Mouse (Mus musculus) spleen, postnatal 36 days (tissue): ENCODE measurements around the gene Scarb1.
"Not testable (repeated sequence)": the region's sequence is repeated elsewhere in the genome, so short reads cannot be mapped to it uniquely, and the experiment has no call there.

Source experiments
- DNase-seq, 2 experiments: peaks; one replicate each; pipeline ENCODE4 v3.0.0; 2022; ENCODE audit warnings: low spot score in 2 of 2, mixed read lengths in 1 of 2

Scarb1 gene

DNA sequence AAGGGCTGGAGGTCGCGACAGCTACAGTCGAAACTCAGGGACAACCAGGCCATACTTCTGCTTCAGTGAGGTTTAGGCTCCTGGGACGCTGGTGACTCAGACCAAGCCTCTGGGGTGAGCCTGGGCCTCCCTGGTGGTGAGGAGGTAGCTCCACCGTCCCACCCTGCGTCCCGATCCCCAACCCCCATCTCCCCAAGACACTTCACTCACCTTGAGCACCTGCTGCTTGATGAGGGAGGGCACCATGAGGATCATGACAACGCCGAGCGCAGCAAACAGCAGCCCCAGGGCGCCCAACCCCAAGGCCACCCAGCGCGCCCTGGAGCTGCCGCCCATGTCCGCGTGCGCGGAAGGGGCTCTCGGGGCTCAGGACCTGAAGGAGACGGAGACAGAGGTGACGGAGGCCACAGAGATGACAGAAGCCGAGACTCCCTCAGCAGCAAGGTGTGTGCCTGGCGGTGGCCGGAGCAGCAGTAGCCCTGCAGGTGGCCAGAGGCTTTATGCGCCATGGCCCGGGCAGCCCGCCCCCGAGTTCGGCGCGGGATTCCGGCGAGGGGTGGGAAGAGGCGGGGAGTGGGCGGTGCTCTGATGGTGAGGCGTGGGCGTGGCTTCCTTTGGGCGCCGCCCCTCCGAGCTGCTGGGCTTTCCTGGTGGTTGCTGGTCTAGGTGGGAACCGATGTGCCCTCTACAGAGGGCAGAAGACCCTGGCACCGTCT, at the start of gene Scarb1:
Gene Scarb1 (minus strand): TSS at position 548 of the 716 bp plus-strand sequence.
- DNase-seq, result peak; percentile 85 to 87

DNA sequence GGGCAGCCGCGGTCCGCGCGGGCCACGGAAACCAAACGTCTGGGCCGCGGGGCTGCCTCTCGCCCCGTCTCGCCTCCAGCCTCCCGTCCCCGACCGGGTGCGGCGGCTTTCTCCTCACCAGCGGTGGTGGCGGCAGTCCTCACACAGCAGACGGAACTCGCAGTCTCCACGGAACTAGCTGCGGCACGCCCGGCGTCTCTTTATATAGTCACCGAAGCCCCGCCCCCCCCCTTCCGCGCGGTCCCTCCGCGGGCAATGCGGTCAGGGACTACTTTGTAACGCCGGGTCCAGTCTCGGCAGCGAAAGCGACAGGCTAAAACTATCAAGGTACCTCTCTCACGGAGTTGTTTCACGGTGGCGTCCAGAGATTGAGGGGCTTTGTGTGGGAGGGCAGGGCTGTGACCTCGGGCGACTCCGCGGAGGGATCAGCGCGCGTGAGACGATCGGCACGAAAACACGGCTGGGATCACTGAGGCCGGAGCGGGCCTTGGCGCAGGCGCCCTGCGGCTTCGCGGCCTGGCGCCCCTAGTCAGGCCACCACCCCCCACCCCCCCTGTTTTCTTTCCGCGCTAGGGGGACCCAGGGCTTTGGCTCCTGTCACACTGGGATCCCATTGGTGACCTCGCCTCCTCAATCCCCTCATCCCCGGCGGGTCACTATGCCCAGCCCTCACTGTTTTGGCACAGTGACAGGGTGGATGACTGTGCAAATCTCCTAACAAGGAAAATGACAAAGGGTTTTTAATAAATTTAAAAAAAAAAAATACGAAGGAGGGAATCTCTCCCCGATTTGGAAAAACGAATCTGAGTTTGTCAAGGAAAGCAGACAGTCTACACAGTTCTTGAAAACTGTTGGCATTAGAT, 48.9 kb upstream of the Scarb1 start, which contains the start of gene Ubc:
Gene Ubc (minus strand): TSS at position 624 of the 863 bp plus-strand sequence.
- peak; percentile 72 to 80 for DNase-seq

DNA sequence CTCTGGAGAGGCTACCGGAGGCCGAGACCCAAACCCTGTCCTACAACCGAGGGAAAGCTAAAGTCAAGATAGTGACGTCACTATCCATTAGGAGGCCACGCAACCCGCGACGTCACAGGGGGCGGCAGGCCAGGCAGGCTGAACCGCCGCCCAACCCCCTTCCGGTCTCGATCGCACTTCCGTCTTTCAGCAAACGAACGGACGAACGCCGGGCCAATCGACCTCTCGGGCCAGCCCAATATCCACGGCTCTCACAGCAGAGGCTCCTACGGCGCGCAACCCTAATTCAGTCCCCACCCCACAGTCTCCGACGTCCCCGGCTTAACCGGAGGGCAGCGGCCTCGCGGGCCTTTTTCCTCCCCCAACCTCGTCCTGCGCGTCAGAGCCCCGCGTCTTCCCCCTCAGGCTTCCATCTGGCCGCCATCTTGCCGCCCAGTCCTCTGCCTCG, 48.3 kb upstream of the Scarb1 start, which contains the start of gene Gm10382:
Gene Gm10382 (plus strand): TSS at position 192 of the 448 bp plus-strand sequence.
- DNase-seq, result peak; percentile 91 to 92

DNA sequence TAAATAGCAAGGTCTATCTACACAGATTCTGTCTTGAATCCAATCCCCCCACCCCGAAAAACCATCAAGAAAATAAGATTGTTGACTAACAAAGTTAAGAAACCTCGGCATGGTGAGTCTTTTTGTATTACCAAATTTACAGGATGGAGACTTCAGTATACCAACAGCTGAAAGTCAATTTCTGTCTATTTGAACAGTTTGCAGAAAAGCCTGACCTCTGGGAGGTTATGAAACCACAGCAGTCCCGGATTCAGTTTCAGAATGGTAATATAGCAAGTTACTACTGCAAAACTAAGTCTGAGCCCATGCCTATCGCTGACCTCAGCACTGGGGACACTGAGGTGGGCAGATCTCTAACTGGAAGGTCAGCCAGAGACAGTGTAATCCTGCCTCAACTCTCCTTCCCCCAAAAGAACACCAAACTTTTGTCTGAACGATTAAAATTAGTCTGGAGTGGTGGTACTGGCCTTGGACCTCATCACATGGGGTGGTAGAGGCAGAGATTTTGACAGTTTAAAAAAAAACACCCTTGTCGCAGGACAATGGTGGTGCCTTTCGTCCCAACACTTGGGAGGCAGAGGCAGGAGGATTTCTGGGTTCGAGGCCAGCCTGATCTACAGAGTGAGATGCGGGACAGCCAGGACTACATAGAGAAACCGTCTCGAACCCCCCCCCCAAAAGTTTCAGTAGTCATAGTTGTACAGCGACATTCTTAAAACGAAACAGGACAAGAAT, 47.6 kb upstream of the Scarb1 start:
- no peak for DNase-seq

DNA sequence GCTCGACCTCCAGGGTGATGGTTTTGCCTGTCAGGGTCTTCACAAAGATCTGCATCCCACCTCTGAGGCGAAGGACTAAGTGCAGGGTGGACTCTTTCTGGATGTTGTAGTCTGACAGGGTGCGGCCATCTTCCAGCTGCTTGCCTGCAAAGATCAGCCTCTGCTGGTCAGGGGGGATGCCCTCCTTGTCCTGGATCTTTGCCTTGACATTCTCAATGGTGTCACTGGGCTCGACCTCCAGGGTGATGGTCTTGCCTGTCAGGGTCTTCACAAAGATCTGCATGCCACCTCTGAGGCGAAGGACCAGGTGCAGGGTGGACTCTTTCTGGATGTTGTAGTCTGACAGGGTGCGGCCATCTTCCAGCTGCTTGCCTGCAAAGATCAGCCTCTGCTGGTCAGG, 46.4 kb upstream of the Scarb1 start:
- DNase-seq, result not testable (repeated sequence)

DNA sequence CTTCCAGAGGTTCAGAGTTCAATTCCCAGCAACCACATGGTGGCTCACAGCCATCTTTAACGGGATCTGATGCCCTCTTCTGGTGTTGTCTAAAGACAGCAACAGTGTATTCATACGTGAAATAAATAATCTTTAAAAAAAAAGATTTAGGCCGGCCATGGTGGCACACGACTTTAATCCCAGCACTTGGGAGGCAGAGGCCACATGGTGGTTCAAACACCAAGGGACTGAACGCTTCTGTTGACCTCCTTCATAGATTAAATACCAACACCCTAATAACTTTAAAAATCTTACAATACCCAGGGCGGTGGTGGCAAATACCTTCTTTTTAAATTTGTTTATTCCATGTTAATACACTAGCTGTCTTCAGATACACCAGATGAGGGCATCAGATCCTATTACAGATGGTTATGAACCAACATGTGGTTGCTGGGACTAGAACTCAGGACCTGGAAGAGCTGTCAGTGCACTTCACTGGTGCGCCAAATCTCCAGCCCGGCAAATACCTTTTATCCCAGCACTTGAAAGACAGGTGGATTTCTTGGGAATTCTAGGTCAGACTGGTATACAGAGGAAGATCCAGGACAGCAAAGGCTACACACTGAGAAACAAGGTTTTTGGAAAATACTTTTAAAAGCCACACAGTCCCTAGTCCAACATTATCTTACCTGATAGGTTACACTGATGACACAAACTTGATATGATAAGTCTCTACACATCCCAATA, 44.5 kb upstream of the Scarb1 start:
- no peak for DNase-seq

DNA sequence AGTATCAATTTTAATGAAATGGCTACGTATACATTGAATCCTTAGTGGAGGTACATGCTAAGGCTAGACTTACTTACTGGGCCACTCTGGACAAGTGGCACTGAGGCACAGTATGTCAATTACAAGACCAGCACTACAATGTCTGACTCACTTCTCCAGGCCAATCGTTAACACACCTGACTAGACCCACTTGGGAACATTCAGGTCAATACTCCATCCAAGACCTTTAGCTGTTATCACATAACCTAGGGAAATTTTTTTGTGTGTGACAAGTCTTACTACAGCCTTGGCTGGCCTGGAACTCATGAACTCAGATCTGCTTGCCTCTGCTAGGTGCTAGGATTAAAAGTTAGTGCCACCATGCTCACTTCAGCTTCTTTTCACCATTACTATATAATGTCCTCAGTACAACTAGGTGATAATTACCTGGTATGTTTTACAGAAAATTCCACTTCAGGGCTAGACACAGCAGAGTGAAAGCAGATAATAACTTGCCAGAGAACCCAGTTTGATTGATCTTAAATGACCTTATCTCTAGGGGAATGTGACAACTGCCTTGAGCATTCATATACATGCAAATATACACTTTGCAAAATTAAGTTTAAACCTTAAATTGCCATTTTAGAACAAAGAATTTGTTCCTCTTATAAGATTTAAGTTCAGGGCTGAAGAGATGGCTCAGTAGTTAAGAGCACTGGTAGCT, 43.8 kb upstream of the Scarb1 start:
- DNase-seq, result no peak

DNA sequence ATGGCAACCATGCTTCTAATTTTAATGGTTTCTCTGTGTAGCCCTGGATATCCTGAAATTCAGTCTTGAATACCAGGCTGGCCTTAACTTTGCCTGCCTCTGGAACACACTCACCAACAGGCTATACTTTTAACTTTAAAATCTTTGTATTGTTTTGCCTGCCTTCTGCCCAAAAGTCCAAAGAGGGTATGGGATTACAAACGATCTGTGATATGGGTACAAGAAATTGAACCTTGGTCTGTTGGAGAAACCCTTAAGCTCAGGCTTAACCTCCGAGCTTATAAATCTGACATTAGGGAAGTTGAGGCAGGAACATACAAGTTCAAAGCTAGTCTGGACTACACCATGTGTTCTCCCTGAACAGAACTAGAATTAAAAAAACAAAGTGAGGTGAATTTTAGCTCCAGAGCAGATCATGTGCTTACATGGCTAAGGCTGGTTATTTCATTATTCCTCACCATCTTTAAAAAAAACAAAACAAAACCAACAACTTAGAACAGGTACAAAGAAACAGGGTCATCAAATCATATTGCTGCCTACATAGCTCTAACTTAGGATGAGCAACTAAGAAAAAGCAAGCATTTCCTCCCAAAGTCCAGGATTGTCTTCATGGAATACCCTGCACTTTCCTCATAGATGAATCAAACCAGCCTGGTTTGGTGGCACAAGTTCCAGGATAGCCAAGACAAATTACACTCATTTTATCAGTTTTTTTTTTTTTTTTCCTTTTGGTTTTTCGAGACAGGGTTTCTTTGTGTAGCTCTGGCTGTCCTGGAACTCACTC, 42.9 kb upstream of the Scarb1 start:
- DNase-seq, result no peak

DNA sequence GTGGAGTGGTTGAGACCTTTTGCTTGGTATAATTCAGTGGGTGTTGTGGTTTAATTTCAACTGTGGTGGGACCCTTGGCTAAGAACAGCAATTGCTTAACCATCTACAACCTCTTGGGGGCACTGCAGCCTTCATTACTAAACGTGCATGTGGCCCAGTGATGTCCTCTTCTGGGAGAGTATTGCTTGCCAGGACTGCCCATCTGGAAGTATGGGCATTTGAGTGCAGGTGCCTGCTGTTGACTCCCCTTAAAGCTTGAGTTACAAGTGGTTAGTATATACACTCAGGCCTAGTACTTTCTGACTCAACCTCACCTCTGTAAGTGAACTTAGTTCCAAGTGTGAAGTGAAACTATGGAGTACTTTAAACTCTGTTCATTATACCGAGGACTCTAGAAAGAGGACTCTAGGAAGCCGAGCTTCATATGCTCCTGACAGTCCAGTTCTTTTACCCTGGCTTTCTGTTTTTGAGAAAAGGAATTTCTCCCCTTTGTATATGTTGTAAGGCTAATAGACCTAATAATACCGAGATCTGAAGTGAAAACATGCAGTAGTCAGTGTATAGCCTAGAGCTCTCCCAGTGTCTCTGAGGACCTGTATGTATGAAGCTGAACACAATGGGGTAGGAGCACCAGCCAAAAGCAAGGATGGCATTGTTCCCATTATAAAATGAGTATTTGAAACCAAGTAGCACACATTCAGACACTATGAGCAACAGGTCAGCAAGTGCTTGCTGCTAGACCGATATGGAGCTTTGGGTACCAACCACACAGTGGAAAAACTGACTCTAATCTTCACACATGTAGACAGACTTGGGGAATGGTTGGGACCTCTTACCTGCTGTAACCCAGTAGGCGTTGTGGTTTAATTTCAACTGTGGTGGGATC, 42.0 kb upstream of the Scarb1 start:
- no peak for DNase-seq

DNA sequence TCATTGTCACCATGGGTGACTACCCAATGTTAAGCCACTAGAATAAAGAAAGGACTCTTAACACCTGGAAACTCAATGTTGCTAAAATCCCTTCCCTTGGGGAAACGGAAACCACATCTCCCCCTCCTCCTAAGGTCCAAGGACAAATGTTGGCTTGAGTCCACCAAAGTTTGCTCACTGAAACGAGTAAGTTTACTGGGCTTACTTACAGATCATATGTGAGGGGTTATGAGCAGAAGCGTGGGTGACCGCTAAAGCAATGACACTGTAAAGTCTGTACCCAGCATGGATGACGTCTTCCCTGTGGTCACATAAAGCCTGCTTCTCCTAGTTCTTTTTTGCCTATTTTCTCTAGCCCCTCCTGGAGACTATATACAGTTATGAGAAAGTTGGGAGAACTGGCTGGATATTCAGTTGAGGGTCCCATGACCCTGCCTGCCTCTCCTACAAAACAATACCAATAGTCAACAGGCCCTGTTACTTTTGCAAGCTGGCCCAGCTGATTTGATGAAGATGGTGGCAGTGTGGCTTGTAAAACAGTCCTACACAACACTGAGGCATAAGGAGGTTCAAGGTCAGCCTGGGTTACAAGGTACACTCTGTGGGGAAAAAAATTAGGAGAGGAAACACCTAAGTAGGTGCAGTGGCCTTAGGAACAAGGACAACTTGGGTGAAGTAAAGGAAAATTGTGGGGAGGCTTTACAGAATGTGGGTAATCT, 41.2 kb upstream of the Scarb1 start:
- DNase-seq, result no peak

DNA sequence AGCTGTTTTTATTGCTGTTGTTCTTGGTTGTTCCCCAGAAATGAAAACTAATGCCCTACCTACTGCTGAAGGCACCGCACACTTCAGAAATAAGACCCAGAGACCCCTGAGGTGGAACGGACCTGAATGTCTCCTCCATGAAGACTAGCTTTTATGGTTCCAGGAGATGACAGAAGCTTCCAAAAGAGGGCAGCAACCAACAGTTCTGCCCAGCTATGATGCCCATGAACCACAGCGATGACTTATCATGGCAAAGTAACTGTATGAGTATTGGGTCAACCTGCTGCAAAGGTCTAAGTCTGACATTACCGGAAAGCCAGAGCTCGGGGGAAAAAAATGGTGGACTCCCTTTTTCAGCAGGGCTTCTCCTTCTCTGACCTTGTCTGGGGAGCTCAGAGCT, 38.0 kb upstream of the Scarb1 start:
- no peak for DNase-seq

DNA sequence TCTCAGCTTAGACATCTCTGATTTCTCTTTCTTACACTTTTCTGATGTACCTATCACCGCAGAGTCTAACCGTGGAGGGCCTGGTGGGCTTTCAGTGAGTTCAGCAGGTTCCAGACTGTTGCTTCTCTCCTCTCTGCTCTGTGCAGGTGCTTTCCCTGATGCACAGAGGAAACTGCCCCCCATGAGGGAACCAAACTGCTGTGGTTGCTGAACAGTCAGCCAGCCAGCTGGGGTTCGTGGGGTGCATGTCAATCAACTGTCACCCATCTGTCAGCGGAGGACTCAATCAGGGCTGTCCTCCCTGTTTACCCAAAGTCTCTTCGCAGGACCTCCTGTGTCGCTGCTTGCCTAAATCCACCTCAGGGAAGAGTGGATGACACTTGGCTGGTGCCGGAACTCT, 36.3 kb upstream of the Scarb1 start:
- peak; percentile 68 for DNase-seq

DNA sequence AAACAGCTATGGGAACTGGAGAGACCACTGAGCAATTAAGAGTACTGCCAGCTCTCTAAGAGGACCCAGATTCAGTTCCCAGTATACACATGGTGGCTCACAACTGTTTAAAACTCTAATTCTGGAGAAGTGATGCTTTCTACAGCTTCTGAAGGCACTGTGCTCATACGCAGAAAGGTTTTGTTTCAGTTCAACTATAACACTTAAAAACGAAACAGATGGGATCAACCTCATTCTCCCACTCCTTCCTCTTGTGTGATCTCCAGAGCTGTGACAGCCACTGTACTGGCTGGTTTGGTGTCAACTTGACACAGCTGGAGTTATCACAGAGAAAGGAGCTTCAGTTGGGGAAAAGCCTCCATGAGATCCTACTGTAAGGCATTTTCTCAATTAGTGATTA, 35.0 kb upstream of the Scarb1 start:
- no peak for DNase-seq

DNA sequence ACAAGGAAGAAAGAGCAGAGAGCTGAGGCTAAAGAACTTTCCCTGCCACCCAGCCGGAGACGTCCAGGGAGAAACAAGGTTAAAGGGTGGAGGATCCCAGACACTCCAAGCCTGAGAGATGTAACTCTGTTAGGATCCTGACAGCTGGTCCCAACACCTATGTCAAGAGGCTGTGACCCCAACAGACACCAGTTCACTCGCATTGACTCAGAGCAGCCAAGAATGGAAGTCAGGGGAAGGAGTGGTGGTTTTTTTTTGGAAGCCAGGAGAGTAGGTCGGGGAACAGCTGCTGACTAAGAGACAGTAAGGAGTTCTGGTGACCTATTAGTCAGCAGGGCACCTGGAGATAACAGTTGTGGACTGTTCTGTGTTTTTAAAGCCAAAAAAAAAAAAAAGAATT, 31.1 kb upstream of the Scarb1 start:
- no peak for DNase-seq

DNA sequence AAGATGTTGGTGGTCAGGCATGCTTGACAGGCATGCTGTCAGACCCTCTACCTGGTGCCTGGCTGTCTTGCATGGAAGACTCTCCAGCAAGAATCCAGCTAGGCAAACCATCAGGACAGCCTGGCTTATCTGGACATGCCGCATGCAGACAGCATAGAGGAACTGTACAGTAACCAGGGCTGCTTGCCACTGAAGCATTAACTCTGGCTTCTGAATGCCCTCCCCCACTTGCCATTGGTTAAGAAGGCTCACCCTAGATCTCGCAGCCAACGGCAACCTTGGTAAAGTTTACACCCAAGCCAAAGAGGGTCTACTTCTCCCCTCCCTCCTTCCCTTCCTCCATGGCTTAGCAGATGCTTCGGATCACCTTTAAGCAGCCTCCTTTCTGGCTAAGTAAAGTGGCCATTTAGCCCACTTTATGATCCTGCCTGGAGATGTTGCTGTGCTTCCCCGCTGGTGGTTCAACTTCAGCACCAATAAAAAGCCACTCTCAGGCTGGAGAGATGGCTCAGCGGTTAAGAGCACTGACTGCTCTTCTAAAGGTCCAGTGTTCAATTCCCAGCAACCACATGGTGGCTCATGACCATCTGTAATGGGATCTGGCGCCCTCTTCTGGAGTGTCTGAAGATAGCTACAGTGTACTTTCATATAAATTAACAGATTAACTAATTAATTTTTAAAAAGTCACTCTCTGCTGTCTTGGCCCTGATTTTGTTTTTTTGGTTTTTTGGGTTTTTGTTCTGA, 30.2 kb upstream of the Scarb1 start:
- DNase-seq, result no peak

DNA sequence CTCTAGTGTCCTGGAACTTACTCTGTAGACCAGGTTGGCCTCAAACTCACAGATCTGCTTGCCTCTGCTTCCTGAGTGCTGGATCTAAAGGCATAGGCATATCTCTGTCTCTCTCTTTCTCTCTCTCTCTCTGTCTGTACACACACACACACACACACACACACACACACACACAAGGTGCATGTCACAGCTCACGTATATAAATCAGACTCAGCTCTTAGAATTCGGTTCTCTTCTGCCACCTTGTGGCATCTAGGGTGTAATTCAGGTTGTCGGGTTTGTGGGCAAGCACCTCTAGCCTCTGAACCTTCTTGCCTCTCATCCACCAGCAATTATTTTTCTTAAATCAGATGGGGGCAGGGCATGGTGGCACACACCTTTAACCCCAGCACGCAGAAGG, 27.7 kb upstream of the Scarb1 start:
- peak; percentile 65 to 75 for DNase-seq

DNA sequence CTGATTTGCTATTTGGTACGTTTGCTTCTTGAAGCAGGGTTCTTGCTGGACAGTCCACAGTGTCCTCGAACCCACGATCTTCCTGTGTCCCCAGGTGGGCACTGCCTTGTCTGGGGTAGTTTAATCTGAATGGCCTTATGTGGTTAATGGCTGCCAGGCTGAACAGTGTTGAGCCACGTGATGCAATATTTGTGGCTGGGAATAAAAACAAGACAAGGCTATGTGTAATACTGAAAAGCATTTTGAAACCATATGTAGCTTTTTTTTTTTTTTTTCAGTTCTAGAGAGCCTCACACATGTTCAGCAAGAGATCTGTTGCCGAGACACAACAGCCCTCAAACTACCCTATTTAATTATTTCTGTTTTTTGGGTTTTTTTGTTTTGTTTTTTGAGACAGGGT, 27.3 kb upstream of the Scarb1 start:
- DNase-seq, result no peak
